Mouse (Mus musculus): Measurements from ENCODE around the gene Zfp638.
"Not testable (repeated sequence)": the region's sequence is repeated elsewhere in the genome, so short reads cannot be mapped to it uniquely, and the experiment has no call there.

The Zfp638 gene

GRCm38 (mm10) chr6:84009915-84010302 lies 143.0 kb downstream of the Zfp638 start:
- DNase-seq (ENCODE audit: low spot score), result no peak

- DNase-seq (ENCODE audit: low spot score), result peak; percentile 15
These were observed 143.7 kb downstream of the Zfp638 start for GRCm38 (mm10) chr6:84010303-84011225.

GRCm38 (mm10) chr6:84014961-84015683 lies 148.2 kb downstream of the Zfp638 start:
- not testable (repeated sequence) for DNase-seq (ENCODE audit: low spot score)

- no peak for DNase-seq (ENCODE audit: low spot score)
These were observed 149.9 kb downstream of the Zfp638 start for GRCm38 (mm10) chr6:84016851-84017250.

- DNase-seq (ENCODE audit: low spot score), result no peak
These were observed 150.5 kb downstream of the Zfp638 start for GRCm38 (mm10) chr6:84017392-84017791.

GRCm38 (mm10) chr6:84018906-84019550 lies 152.1 kb downstream of the Zfp638 start:
- DNase-seq (ENCODE audit: low spot score), result peak; percentile 28

GRCm38 (mm10) chr6:84020002-84020401 lies 153.1 kb downstream of the Zfp638 start:
- DNase-seq (ENCODE audit: low spot score), result no peak

- DNase-seq (ENCODE audit: low spot score), result no peak
These were observed 155.1 kb downstream of the Zfp638 start for GRCm38 (mm10) chr6:84021990-84022389.

- no peak for DNase-seq (ENCODE audit: low spot score)
These were observed 158.7 kb downstream of the Zfp638 start for GRCm38 (mm10) chr6:84025636-84026035.

GRCm38 (mm10) chr6:84028791-84029190 lies 161.9 kb downstream of the Zfp638 start:
- no peak for DNase-seq (ENCODE audit: low spot score)

GRCm38 (mm10) chr6:84029775-84030174 lies 162.9 kb downstream of the Zfp638 start:
- DNase-seq (ENCODE audit: low spot score), result no peak

GRCm38 (mm10) chr6:84032516-84032915 lies 165.6 kb downstream of the Zfp638 start:
- DNase-seq (ENCODE audit: low spot score), result not testable (repeated sequence)
